Mouse (Mus musculus) midbrain, embryonic 10.5 days (tissue): ENCODE results near the gene Gli2. TPM values are rescaled to one million over a fixed set of nuclear protein-coding genes. Genes with fewer than 3 reads are reported as not detected.

Experiments used
- DNase-seq: peaks from one replicate; pipeline ENCODE4 v3.0.0-alpha.2; 2017; ENCODE audit warnings: low spot score
- H3K27ac ChIP-seq: fragments of 300-500 bp; sonication (generic); replicated peaks from 2 replicates; pipeline ENCODE4 v1.5.1; 2016; ENCODE audit warnings: mild to moderate bottlenecking
- H3K27me3 ChIP-seq: fragments of 300-500 bp; sonication (generic); 2 replicates; pipeline ENCODE4 v1.6.1; 2016; ENCODE audit warnings: low read depth, mild to moderate bottlenecking; ENCODE audit not compliant: poor library complexity, severe bottlenecking
- H3K36me3 ChIP-seq: fragments of 300-500 bp; sonication (generic); 2 replicates; pipeline ENCODE4 v1.6.1; 2016; ENCODE audit warnings: mild to moderate bottlenecking, moderate library complexity
- H3K4me1 ChIP-seq: fragments of 300-500 bp; sonication (generic); 2 replicates; pipeline ENCODE4 v1.6.1; 2016
- H3K4me3 ChIP-seq: fragments of 300-500 bp; sonication (generic); 2 replicates; pipeline ENCODE4 v1.5.1; 2016; ENCODE audit warnings: mild to moderate bottlenecking, moderate library complexity
- H3K9me3 ChIP-seq: fragments of 300-500 bp; sonication (generic); replicated peaks from 2 replicates; pipeline ENCODE4 v1.6.1; 2016; ENCODE audit warnings: mild to moderate bottlenecking
- WGBS: fragments of 180-500 bp; shearing (Covaris S2); methylation state at CpG from one replicate; pipeline ENCODE4 v1.1.7; 2016; 5-methylcytosine and 5-hydroxymethylcytosine counted together
- microRNA-seq: library from miRNA; unstranded; fragments of <30 nt; microRNA quantifications from one replicate; pipeline ENCODE4, GENCODE M21; 2017
- polyA plus RNA-seq: library from polyadenylated mRNA; unstranded; fragments of >200 nt; fragmentation: Nextera tagmentation; extraction: Ambion mirVana; gene quantifications from 2 replicates; pipeline ENCODE4 v1.2.1, GENCODE M21; 2016

Gene Gli2
- polyA plus RNA-seq, 1 experiment from 2014 or later, result 8.9 TPM

- H3K9me3 ChIP-seq, result no peaks in the 10 kb centered on the region
- no peak for DNase-seq
- H3K4me1 ChIP-seq, result no peaks in the 10 kb centered on the region
- H3K27me3 ChIP-seq, result no peaks in the 10 kb centered on the region
- H3K36me3 ChIP-seq, result no peaks in the 10 kb centered on the region
- WGBS, result 83% methylated on average over 3 of the region's 3 CpGs
- H3K27ac ChIP-seq, result no peak overlapping the region
- no peak overlapping the region for H3K4me3 ChIP-seq
Measured at GRCm38 (mm10) chr1:118787486-118787885, 265.9 kb downstream of the Gli2 start.

Small RNAs within 50 kb of the gene (microRNA-seq; reads per million reads assigned to microRNA genes)
- not detected for gene Mir6346
